Mouse (Mus musculus) hindlimb bud, embryonic 11.5 days (tissue): Measurements from ENCODE around the gene Cd248.
A peak's percentile ranks its signal among the peaks of the same experiment; 100 is the strongest.
"Not testable (repeated sequence)": the region's sequence is repeated elsewhere in the genome, so short reads cannot be mapped to it uniquely, and the experiment has no call there.

Experiments
- DNase-seq: peaks from one replicate; pipeline ENCODE4 v3.0.0-alpha.2; 2012; ENCODE audit warnings: low read depth, low spot score; ENCODE audit errors: extremely low spot score

Cd248 gene

DNA sequence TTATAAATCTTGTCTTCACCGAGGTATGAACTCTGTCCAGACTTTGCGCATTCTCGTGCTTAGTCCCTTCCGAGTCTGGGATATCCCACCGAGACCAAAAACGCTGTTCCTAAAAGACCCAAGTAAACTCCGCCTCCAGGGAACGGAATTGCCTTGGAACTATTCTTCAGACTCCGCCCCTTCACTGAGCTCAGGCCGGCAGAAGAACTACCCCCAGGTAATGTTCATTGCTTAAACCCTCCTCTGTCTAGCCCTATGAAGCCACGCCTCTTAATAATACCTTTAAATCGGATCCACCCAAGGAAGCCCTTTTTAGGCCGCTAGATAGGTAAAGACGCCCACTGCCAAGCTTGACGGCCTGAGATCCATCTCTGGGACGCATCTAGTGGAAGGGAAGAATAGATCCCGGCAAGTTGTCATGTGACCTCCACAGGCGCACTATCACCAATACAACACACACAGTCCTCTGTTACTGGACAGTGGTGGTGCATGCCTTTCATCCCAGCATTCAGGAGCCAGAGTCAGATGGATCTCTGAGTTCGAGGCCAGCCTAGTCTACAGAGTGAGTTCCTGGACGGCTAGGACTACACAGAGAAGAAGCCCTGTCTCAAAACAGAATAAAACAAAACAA is 4.6 kb downstream of the Cd248 start:
- DNase-seq = no peak

DNA sequence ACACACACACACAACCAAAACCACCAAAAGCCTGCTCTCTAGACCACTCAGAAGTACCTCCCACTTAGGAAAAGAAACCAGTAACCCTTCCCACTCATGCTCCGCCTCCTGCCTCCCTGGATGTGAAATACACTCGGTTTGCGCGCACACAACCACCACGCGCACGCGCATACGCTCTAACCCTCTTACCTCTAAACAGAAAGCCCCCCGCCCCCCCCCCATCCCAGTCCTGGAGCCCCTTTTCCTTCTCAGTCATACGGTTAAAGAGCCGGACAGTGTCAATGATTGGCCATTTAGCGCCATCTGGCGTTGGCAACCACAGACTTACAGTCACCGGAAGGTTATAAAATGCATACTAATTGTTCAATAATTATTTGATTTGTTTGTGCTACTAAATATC is 5.2 kb downstream of the Cd248 start:
- no peak for DNase-seq

DNA sequence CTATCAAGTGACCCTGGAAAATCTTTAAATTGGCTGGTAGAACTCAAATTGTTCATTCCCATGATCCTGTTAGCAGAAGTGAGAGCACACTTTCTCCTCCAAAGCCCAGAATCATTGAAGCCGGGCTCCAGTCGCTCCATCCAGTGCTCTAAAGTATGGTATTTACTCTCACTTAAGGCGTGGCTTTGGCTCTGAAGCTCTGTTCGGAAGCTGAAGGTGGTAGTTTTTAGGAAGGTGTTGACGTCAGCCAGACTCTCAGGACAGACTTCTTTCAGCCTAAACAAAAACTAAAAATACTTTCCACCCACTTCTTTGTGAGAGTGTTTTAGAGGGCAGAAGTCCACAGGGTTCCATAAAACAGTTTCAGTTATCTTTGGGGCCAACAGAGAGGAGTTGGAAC is 5.6 kb downstream of the Cd248 start:
- no peak for DNase-seq

DNA sequence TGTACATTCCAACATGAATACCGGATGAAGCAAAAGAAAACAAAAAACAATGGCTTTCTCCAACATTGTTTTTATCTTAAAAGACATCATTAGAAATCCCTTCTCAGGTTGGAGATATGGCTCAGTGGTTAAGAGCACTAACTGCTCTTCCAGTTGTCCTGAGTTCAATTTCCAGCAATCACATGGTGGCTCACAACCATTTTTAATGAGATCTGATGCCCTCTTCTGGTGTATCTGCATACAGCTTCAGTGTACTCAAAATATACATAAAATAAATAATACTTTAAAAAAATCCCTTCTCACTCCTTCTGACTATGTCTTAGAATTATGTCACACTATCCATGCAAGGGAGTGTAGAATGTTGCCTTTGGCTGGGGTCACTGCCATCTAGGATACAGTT is 11.4 kb downstream of the Cd248 start:
- DNase-seq = no peak

DNA sequence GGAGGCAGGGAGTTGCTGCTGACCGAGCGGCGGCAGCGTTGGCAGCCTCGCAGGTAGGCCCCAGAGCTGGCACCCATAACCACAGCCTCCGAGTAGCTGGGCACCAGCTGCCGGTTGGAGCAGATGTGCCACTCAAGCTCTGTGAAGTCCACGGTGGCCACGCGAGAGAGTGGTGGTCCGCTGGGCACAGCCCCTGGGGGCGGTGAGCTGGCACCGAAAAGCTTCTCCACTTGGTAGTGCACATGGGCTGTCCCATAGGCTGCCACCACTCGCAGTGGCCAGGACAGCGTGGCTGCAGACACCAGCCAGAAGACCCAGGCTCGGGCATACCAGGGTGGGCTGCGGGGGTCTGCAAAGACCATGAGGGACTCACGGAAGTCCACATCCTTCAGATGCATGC is 14.1 kb downstream of the Cd248 start:
- no peak for DNase-seq

DNA sequence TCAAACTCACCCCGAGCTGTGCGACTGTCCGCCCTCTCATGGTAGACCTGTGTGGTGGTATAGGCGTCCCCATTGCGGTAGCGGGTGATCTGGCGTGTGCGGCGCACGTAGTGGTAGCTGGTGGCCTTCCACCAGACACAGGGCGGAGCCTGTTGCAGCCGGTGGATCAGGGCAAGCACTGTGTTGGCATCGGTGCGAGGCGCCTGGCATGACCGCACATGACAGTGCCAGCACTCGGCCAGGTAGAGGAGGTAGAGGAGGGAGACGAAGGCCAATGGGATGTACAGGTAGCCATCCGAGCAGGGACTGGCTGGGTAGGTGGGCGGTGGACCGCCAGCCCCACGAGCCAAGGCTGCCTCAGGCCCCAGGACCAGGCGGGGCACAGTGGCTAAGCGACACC is 14.7 kb downstream of the Cd248 start:
- DNase-seq = no peak

DNA sequence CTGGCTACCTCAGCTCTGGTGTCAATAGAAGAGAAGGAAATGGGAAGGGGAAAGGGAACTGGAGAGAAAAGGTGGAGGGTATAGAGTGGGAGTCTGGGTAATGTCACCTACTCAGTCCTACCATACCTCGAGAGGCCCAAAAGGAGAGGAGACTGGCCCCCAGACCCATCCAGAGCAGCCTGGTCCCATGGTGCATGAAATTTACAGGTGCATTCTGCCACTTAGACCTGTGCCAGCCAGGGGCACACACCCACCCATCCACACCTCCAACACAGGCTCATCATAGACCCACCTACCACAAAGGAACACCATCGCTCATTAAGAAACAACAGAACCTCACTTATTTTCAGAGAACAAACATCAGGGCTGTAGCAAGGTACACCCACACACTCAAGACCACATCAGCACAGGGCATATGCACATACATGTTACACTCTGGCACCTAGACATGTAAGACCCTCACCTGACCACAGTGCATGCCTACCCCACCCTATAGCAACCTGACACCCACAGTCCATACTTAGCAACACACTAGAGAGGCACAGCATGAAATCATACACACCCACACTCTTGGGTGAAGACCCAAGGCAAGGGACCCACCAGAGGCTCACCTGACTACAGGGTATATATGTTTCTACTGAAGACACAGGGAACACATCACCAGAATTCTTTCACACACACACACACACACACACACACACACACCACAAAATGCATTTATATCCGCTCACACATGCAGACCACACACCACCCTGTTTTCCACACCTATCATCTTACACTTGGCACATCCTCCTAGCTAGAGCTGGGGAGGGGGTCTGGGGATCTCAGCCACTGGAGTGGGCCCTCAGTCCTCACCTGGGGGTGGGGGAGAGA is 16.3 kb downstream of the Cd248 start:
- DNase-seq = no peak

DNA sequence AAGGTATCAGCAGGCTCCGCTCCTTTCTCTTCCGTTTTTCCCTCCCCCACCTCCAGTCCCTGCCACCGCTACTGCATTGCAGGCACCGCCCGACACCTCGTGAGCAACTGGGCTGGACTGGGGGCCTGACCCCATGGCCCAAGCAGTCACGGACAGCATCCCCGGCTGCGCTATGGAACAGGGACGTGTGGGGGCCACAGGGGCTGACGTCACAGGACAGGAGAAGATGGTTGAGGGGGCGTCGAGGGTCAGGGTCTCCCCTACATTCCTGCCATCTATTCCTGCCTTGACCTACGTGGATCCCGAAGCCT is 16.9 kb downstream of the Cd248 start:
- no peak for DNase-seq

DNA sequence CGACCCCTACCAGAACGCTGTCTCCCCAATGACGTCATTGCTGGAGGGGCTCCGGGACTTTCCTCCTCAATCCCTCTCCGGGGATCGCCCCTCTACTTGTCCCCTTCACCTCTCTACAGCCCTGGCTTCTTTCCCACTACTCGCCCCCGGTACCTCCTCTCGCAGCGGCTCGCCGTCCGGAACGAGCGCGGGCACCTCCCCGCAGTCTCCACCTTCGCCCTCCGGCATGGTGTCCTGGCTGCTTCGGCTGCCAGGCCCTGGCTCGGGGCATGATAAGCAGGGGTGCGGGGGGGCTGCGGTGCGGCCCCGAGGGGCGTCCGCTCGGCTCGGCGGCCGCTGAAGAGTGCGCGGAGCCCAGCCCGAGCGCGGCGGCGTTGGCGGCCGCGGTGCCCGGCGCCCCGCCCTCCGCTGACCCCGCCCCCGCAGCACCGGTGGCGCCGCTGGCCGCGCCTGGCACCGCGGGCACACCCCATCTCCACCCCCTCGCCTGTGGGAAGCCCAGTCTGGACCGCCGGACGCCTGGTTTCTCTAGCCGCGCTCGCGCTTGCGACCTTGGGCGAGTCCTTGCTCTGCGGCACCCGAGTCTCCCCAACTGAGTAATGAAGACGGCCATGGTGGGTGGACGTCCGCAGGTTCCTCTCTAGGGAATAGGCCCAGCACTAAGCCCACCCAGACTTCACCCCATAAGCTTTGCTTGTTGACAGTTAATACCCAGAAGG is 17.4 kb downstream of the Cd248 start, which contains the start of gene Tmem151a:
Gene Tmem151a, minus strand, starts transcription at position 387 of the 719 bp plus-strand sequence.
- DNase-seq = no peak

DNA sequence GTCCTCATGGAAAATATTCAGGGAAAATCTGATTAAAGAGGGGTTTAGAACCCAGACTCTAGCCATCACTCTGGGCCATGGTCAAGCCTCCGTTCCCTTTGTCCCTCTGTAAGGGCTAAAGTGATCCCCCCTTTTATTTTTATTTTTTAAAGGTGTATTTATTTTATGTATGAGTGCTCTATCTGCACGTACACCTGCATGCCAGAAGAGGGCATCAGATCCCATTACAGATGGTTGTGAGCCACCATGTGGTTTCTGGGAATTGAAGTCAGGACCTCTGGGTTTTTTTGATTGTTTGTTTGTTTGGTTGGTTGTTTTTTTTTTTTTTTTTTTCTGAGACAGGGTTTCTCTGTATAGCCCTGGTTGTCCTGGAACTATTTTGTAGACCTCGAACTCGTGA is 18.7 kb downstream of the Cd248 start:
- DNase-seq = not testable (repeated sequence)

DNA sequence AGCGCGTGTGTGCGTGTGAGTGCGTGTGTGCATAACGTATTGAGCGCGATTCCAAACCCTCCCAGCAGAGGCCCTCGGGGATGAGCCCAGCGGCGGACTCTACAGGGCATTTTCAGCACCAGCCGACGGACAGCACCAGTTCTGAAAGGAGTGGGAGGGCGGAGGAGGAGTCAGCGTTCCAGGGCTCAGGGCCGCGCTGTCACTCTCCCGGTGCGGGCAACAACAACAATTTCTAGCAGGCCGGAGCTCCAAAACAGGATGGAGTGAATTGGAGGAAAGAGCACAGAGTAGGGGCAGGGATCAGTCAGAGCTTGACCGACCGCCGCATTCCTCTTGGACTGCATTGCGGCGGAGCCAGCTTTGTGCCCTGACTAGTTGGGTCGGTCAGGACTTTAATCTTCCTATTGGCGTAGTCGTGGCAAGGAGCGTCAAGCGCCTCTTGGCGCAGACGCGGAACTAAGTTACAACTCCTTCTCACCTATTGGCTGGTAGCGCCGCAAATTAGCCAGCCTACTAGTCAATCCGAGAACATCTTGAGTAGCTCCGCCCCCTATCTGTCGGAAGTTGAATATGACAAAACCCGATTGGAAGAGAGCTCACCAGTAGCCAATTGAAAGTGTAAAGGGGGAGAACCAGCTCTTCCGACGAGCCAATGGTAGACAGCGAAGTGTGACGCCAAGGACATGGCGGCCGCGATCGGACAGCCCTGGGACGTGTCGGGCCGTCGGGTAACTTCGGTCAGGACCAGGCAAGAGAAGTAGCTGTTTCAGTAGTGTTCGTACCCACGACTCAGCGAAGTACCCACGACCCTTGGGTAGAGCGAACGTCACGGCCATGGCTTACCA is 20.2 kb downstream of the Cd248 start, which contains the start of gene Yif1a:
Gene Yif1a, plus strand, starts transcription at position 655 of the 845 bp plus-strand sequence.
- peak; percentile 97 for DNase-seq

DNA sequence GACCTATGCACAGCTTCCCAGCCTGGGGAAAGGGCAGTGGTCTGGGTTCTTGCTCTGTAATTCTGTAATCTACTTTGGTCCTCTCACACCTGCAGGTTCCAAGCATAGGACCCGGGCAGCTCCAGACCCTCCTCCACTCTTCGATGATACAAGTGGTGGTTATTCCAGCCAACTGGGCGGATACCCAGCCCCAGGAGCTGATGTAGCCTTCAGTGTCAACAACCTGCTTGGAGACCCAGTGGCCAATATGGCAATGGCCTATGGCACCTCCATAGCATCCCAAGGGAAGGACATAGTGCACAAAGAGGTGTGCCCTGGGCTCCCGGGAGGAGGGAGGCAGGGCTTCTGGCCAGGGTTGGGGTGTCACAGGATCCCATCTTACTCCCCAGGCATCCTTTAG is 21.4 kb downstream of the Cd248 start:
- no peak for DNase-seq

DNA sequence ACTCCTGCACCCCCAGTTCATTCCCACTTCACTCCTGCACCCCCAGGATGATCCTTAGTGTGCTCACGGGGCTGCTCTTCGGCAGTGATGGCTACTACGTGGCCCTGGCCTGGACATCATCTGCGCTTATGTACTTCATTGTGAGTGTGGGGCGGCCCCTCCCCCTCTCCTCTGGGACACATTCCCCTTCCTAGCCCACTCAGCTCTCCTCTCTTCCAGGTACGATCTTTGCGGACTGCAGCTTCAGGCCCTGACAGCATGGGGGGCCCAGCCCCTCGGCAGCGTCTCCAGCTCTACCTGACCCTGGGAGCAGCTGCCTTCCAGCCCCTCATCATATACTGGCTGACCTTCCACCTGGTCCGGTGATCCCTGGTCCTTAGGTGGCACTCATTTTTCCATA is 24.2 kb downstream of the Cd248 start:
- no peak for DNase-seq

DNA sequence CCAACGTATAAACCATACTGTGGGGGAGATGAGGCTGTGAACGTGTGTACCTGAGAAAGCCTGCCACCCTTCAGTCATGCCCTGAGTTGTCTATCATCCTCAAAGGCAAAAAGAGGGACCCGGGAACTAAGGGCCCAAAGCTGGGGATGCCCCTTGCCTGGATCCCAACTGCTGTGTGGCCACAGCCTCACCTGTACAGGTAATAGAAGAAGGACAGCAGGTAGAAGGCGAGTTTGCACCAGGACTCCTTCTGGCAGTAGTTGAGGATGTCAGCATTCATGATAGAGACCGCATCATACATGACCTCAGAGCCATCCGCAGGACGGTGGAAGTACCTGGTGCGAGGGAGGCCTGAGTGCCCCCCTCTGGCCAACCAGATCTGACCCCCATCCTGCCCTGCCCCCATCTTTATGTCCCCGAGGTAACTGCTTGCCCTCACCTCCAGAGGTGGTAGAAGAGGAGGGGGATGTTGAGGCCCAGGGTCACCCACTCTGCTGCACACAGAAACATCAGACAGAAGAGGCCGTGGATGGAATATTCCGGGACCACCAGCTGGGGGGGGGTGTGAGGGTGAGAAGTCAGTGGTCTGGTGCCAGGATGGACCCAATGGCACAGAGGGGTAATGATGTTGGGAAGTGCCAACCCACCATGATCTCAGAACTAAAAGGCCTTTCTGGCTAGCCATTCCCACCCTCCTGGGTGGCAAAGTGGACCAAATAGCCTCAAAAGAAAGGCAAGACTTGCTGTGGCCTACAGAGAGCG is 25.8 kb downstream of the Cd248 start:
- DNase-seq = no peak

DNA sequence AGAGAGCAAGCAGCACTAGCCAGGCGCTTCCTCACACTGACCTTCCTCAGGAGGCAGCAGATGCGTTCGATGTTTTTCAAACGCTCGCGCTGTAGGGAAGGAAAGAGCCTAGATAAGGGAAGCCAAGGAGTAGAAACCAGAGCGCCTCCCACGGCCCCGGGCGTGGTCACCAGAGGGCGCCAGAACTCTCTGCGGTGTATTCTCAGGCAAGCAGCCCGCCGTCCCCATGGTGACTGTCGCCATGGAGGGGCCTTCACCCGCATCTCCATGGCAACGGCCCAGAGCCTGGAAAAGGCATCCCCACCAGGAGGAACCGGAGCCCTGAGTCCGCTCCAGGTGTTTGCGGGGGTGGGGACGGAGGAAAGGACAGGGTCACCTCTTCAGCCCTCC is 26.4 kb downstream of the Cd248 start:
- no peak for DNase-seq

DNA sequence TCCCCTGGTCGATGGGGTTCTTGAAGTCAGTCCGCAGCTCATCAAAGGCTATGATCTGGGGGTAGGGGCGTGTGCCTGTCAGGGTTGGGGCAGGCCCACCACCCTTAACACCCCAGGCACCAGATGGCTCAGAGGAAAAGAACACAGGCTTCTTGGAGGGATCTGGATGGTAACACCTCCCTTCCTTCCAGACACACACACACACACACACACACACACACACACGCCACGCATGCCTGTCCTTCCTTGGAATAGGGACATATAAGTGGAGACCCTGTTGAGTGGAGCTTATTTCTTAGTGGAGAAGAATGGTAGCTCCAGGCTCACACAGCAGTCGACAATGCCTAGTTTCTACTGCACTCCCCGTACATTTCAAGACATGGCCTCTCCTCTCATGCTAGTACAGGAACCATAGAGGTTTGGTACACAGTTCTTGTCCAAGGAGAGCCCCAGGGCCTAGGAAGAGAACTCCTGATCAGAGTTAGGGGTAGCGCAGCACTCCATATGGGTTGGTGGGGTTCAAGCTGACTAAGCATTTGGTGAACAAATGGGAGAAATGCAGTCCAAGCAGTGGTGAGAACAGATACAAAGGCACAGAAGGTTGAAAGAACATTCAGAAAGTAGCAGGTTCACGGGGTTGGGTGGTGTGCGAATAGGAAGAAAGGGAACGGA is 27.0 kb downstream of the Cd248 start:
- no peak for DNase-seq

DNA sequence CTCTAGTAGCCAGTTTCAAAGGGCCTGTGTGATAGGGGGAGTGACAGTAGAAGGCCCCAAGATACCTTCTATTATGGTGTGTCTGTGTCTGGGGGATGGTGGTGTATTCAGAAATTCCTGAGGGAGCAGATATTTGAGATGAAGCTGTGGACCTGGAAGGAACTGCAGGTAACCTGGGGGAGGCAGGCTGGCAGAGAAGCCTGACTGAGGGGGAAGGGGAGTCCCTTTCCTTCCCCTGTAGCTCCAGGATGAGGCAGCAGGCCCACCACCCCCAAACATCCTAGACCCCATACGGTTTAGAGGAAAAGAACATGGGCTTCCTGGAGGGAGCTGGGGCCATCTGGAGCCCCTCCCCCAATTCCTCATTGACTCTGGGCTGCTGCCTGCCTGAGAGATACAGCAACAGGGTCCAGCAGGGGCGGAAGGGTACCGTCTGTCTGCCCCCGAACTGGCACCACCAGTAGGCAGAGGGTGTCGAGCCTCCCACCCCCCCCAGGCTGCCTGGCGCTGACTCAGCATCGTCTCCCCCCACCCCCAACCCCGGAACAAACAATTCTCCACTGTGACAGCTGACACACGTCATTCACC is 28.1 kb downstream of the Cd248 start:
- DNase-seq = no peak

DNA sequence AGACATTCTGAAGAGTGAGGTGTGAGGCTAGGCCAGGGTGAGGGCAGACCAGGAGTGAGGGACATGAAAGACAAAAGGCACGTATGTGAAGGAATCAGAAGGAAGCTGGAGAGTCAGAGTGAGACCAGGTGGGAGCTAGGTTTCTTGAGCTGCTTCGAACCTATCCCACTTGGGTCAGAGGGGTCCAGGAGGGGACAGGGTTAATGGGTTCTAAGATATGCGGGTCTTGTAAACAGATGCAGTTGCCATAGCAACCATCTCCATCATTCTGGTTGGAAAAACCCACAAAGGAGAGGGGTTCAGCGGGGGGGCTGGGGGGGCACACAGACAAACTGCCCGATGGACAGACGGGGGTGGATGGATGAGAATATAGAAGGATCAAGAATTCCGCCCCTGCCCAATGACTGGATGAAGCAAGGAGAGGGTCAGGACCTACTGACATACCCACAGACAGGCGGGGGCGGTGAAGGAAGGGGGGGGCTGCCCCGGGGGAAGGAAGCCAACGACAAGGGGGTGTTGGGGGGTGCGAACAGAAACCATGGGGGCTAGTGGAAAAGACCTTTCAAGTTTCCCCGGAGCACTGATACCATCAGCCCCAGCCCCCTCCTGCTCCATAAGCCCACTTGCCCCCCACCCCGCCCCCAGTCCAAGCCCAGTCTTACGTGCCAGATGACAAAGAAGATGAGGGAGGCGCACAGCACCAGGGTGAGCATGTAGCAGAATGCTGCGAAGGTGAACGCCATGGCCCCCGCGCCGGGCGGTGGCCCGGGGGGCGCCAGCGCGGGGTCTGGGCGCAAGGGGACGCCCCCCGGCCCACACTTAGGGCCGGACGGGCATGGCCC is 29.9 kb downstream of the Cd248 start:
- DNase-seq = no peak
